Mouse (Mus musculus) liver, embryonic 14.5 days (tissue): ENCODE data around the gene Arid4a.

Experiments used
- CTCF ChIP-seq: IDR thresholded peaks from 2 replicates; pipeline ENCODE4 v1.5.1; 2016; ENCODE audit warnings: antibody characterized with exemption, low read depth, control low read depth
- EP300 ChIP-seq: IDR thresholded peaks from 2 replicates; pipeline ENCODE4 v1.6.1; 2016; ENCODE audit warnings: antibody characterized with exemption, low read depth

- no peak for TF ChIP-seq CTCF
- TF ChIP-seq EP300: no peak; the same call in 1 of the 2 replicates
These were observed 97.3 kb downstream of the Arid4a start for GRCm38 (mm10) chr12:71113074-71113473.
